Mouse (Mus musculus): ENCODE measurements at regions not wholly inside any gene's neighbourhood (a gene's known extent, or its start where the extent isn't known, plus 50 kb on each side); places are given as distances from the start of the nearest gene placed in this dataset.

DNA sequence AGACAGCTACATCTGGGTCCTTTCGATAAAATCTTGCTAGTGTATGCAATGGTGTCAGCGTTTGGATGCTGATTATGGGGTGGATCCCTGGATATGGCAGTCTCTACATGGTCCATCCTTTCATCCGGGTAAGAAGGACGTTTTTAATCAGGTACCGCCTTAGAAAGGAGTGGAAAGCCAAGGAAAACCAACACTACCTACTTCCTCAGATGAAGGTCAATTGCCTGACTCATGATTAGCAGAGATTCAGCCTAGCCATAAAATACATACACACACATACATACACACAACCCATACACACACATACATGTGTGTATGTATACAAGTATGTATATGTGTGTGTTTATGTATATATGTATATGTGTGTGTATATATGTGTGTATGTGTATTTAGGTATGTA, 69.9 kb upstream of the Map2 start:
- TF ChIP-seq CTCF (IDR thresholded peaks at IDR 0.05; ENCODE audit: borderline replicate concordance, extremely low read depth, insufficient read depth, insufficient read length) = no peak
- no peak for TF ChIP-seq POLR2A (IDR thresholded peaks at IDR 0.05; ENCODE audit: borderline replicate concordance, extremely low read depth, insufficient read depth, insufficient read length, poor library complexity, severe bottlenecking)

Data from brain, embryonic 14.5 days (tissue).